8 mouse cellular contexts compared by ENCODE assay signal in the genomic region with DNA sequence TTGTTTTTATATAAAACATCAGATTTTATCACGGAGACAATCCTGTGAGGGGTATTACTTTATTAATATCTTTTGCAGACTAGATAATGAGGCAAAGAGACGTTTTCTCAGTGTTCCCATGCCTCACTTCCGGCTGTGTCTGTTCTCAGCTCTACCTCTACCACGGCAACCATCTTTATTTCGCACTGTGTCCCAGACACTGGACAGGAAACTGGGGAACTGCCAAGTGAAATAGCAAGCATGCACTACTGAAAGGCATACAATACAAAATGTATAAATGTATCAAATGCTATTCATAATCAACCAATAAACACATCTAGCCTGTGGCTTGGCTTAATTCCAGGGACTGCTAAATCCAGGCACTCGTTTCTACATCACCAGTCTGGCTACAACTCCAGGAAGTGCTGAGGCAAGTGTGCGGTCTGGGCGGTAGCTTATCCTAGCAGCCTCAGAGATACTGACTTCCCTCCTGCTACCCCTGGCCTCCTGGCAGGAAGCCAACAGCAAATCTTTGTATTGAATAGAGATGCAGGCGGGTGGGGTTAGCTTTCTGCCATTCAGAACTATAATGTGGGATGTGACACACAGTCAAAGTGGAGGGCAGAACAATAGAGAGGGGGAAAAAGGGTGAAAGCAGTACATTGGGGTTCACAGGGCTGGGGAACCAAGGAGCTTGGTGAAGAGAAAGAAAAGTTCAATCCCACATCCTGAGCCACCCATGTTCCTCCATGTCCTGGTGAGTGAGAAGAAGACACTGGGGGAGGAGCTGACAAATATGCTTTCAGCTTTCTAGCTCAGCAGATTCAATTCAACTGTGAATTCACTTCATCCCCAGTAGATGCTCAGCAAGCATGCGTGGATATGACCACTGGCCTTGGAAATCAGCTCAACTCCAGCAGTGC.
A peak's percentile ranks its signal among the peaks of the same experiment; 100 is the strongest.
DNase-seq lines count a peak whose midpoint lies in the region; ATAC-seq lines count a peak whose summit lies in the region.

No protein-coding gene starts in this region.

- no peaks in the 10 kb centered on the region for H3K27me3 ChIP-seq in forebrain, embryonic 16.5 days (replicated peaks; ENCODE audit: control insufficient read depth, insufficient read depth, low read length)
- peaks cover 3% of the 10 kb centered on the region; the same call in 1 of the 2 replicates for H3K27me3 ChIP-seq in hindbrain, embryonic 13.5 days

- H3K9ac ChIP-seq in forebrain, embryonic 16.5 days (replicated peaks; ENCODE audit: low read depth, low read length), result no peak overlapping the region
- no peak overlapping the region for H3K9ac ChIP-seq in hindbrain, embryonic 13.5 days

- no peak overlapping the region for H3K4me2 ChIP-seq in forebrain, embryonic 16.5 days (ENCODE audit: low read length)
- H3K4me2 ChIP-seq in hindbrain, embryonic 13.5 days, result no peak overlapping the region

- H3K36me3 ChIP-seq in forebrain, embryonic 16.5 days (ENCODE audit: control insufficient read depth, insufficient read depth), result no peaks in the 10 kb centered on the region
- H3K36me3 ChIP-seq in hindbrain, embryonic 13.5 days, result no peaks in the 10 kb centered on the region

- intact Hi-C loops in left cerebral cortex, postnatal 10 days (cut with DNase I), result no loop called here

- WGBS in forebrain, embryonic 16.5 days, result 37% methylated on average over 10 of the region's 10 CpGs
- 48% methylated on average over 10 of the region's 10 CpGs for WGBS in hindbrain, embryonic 13.5 days

- peaks cover 9% of the 10 kb centered on the region for H3K4me1 ChIP-seq in forebrain, embryonic 16.5 days (replicated peaks; ENCODE audit: control insufficient read depth, insufficient read depth, low read length)
- peaks cover 8% of the 10 kb centered on the region for H3K4me1 ChIP-seq in hindbrain, embryonic 13.5 days (replicated peaks)

- peak; percentile 59 to 65 for DNase-seq in cerebellum, postnatal 10 days
- peak; percentile 97 for DNase-seq in 416B (ENCODE audit: low read depth)
- peak; percentile 15 to 55 for DNase-seq in left cerebral cortex, postnatal 10 days (ENCODE audit: extremely low spot score in 1 of 2, low spot score in 2 of 2)
- no peak for DNase-seq in urinary bladder, postnatal 25 days (ENCODE audit: low spot score)

- ATAC-seq in cerebellum, adult (ENCODE audit: insufficient number of reproducible peaks, low FRiP score, low TSS enrichment), result no peak
- ATAC-seq in forebrain, embryonic 16.5 days, result peak; percentile 92
- ATAC-seq in hindbrain, embryonic 13.5 days (ENCODE audit: low FRiP score), result peak; percentile 79; the same call in 1 of the 2 replicates
- peak; percentile 98 for ATAC-seq in megakaryocyte-erythroid progenitor cell, adult 5-6 weeks (replicated peaks; ENCODE audit: low FRiP score, low TSS enrichment, poor library complexity, severe bottlenecking)

- H3K4me3 ChIP-seq in forebrain, embryonic 16.5 days (replicated peaks; ENCODE audit: low read length), result no peak overlapping the region
- H3K4me3 ChIP-seq in hindbrain, embryonic 13.5 days, result no peak overlapping the region

- H3K27ac ChIP-seq in forebrain, embryonic 16.5 days (ENCODE audit: low read length), result no peak overlapping the region
- H3K27ac ChIP-seq in hindbrain, embryonic 13.5 days, result no peak overlapping the region

- H3K9me3 ChIP-seq in forebrain, embryonic 16.5 days (ENCODE audit: control insufficient read depth, low read length), result no peaks in the 10 kb centered on the region
- H3K9me3 ChIP-seq in hindbrain, embryonic 13.5 days, result 0 out of 2 replicates have a peak, but pooled peaks cover 4% of the 10 kb centered on the region
